Mouse (Mus musculus) embryo, embryonic 11 days (tissue): ENCODE measurements around the gene Pard3b.

Experiments used
- DNase-seq: peaks from one replicate; pipeline ENCODE4 v3.0.0-alpha.2; 2015

Gene Pard3b

DNA sequence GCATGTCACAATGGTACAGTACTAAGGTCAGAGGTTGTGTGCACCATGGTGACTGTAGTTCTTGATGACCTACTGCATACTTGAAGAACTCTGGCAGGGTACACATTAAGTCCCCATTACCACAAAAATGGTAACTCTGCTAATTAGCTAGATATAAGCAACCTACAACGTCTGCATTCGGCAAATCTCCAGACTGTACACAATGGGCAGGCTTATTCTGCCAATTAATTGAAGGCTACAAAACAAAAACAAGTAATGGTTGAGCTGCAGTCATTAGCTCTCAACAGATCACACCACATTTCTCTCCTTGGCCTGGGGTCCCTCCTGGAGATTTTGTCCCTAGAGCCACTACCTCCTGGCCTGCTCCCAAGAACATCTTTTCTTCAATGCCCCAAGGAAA lies 772.7 kb downstream of the Pard3b start:
- no peak for DNase-seq

- DNase-seq, result no peak
Measured at GRCm38 (mm10) chr1:62412019-62412418, 773.4 kb downstream of the Pard3b start.

GRCm38 (mm10) chr1:62412988-62413387 lies 774.4 kb downstream of the Pard3b start:
- DNase-seq, result no peak

DNA sequence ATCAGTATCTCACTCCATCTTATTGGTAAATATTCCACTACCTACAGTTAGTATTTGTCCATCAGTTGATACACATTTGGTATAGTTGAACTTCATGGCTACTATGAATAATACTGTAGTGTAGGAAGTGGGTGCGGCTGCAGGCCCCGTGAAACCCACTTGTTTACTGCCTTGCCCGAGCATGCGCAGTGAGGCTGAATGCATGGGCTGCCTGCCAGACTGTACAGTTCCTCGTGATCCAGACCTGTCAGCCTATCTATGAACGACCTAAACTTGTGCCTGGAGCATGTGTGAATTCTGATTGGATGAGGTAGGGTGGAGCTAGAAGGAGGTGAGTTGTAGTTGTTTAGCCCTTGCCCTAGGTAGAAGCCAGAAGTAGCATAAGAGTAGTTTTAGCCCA lies 775.9 kb downstream of the Pard3b start:
- no peak for DNase-seq

GRCm38 (mm10) chr1:62416627-62417374 lies 778.2 kb downstream of the Pard3b start:
- no peak for DNase-seq

GRCm38 (mm10) chr1:62422896-62423650 lies 784.4 kb downstream of the Pard3b start:
- DNase-seq, result no peak

- DNase-seq, result no peak
Measured at GRCm38 (mm10) chr1:62425369-62425768, 786.7 kb downstream of the Pard3b start.

DNA sequence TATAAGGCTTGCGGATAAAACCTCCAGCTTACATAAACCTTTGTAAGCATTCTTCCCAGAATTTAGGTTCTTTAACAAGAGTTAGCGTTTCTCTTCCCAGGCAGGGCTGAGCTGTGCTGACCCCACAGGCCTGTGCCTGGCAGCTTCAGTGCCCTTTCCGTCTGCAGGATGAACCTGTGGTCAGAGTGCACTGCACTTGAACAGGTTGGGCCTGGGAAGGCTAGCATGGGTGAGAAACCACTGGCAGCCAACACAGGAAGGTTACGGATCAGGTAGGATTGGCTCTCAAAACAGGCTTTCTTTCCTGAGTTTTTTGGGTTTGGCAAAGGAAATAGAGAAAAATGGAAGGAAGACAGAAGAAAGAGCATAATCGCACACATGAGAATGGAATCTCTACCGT lies 790.1 kb downstream of the Pard3b start:
- DNase-seq, result no peak

GRCm38 (mm10) chr1:62429333-62430182 lies 790.9 kb downstream of the Pard3b start:
- no peak for DNase-seq

- no peak for DNase-seq
Measured at GRCm38 (mm10) chr1:62431054-62431453, 792.4 kb downstream of the Pard3b start.

DNA sequence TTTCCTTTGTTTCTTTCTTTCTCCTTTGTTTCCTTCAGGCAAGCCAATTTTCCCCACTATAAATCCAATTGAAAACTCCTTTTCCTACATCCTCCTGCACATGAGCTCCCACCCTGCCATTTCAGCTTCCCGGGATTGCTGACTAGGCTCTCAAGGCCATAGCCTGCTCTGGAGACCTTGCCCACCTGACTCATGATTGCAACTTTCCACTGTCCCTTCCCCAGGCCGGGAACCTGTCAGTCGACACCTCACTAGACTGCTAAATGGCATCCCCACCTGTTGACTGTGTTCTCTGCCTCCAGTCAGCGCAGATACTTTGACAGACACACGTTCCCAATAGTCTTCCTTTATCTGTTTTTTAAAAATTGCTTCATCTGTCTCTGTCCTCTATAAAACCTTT lies 795.3 kb downstream of the Pard3b start:
- no peak for DNase-seq

DNA sequence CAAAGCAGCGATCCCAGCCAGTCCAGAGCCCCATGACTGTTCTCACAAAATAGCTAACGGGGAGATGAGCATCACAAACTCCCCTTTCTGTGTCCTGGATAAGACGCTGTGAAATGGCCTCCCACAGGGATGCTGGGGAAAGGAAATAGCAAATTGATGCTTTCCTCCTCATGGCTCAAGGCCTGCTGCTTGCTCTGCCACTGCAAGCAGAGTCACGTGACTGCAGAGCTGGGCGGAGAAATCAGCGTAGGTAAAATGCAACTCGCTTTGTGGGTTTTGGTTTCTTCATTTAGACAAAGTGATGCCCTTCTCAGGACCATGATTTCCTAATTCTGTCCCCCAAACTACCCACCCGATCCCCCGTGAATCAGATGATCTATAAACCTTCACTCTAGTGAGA lies 797.2 kb downstream of the Pard3b start:
- peak; percentile 37 for DNase-seq

GRCm38 (mm10) chr1:62436304-62436703 lies 797.7 kb downstream of the Pard3b start:
- no peak for DNase-seq

DNA sequence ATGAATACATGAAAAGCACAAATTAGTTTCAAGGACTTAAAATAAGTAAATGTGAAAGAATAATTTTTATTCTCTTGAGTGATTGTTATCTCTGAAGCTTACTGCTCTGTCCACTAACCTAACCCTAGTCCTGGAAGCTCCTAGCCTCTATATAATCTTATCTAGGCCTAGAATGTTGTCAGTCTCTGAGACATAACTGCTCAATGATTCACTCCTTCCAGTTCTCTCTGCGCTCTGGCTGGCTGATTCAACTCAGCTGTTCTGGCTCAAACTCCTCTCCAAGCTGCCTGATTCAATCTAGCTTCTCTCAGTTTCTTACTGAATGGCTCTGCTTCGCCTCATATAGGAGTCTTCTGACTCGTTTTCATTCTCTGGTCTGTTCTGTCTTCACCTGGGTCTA lies 798.9 kb downstream of the Pard3b start:
- no peak for DNase-seq

DNA sequence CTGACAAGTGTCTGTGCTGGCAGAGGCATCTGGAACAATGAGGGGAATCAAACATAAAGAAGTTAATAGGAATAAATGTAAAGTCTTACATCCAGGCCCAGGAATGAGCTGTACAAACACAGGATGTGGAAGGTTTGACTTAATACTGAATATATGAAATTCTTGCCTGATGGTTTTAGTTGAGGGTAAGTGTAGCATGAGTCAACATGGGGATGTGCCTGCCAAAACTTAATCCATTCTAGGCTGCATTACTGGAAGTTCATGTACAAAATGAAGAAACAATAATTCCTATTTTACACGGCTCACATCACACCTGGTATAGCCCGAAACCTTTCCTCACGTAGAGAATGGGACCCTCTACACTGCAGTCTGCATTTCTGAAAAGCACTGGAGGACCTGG lies 805.8 kb downstream of the Pard3b start:
- no peak for DNase-seq

GRCm38 (mm10) chr1:62446818-62447217 lies 808.2 kb downstream of the Pard3b start:
- DNase-seq, result no peak

DNA sequence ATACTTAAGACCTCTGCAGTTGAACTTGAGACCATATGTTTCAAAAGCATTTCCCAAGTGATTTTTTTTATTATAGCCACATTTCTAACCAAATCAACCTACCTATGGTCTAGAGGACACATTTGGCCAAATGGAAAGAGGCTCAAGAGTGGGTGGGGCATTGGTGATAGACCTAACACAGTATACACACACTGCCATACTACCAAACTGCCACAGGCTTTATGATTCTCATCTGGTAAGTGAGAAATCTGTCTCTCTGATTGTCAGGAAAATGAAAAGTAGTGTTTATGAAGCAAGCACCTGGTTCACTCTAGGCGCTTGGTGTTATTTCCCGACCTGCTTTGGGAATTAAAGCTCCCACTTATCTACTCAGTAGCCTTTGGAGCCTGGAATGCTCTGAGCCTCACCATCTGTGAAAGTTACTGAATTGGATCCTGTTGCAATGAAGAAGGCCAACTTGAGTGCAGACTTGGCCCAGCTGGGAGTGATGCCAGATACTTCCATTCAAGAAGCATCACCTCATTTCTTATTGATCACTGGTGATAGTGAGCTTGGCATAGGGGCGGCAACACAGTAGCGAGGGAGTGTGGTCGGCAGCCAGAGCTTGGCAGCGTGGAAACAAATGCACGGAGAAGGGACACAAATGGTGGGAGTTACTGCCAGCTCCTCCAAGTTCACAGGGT lies 810.7 kb downstream of the Pard3b start:
- no peak for DNase-seq

DNA sequence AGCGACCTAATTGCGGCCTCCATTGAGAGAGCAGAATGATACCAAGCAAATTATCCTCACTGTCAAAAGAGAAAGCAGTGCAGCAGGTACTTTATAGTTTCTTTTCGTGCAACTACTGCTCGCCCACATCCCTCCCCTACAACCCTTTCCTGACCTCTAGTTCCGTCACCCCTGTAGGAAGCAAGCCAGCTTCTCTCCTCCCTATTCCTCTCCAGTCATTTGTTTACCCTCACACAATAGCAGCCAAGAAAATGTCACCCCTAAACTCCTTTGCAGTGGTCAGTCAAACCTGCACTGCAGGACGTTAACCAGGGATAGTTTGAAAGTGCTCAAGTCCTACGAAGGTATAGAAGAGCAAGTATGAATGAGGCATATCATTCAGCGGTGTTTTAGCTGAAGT lies 826.9 kb downstream of the Pard3b start:
- DNase-seq, result no peak

GRCm38 (mm10) chr1:62466544-62466943 lies 827.9 kb downstream of the Pard3b start:
- no peak for DNase-seq

GRCm38 (mm10) chr1:62483059-62483458 lies 844.4 kb downstream of the Pard3b start:
- no peak for DNase-seq

DNA sequence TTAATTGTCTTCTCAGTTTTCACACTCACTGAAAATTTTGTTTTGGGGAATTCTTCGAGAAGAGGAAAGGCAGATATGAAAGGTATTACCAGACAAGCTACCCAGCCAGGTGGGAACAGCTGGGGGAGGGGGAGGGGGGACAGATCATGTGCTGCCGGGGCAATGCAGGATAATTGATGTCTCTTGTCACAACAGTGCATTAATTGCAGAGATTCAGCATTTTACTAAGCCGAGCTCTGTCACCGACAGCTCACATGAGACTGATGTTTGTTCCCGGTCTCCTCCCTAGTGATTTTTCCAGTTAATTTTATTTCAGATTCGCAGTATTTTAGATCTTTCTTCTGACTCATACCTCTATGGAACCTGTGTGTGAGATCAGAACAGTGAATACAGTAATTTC lies 850.2 kb downstream of the Pard3b start:
- DNase-seq, result no peak

- no peak for DNase-seq
Measured at GRCm38 (mm10) chr1:62499146-62499545, 860.5 kb downstream of the Pard3b start.

DNA sequence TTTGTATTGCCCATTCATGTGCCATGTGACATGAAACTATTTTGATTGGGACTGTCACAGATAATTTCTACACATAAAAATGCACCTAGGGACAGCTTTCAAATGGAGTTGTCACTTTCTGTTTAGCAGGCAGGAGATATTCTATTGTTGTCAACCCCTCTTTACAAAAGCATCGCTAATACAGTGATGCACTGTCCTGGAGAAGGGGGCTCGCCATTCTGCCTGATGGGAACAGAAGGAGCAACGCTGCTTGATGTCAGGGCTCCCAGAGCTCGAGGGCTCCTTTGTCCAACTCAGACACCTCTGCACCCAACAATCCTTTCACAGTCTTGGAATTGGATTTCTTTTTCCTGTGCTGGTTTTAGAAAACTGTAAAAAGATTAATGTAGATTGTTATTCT lies 871.9 kb downstream of the Pard3b start:
- no peak for DNase-seq
